Comparison of ENCODE assay signal across 8 mouse cellular contexts in the genomic region with DNA sequence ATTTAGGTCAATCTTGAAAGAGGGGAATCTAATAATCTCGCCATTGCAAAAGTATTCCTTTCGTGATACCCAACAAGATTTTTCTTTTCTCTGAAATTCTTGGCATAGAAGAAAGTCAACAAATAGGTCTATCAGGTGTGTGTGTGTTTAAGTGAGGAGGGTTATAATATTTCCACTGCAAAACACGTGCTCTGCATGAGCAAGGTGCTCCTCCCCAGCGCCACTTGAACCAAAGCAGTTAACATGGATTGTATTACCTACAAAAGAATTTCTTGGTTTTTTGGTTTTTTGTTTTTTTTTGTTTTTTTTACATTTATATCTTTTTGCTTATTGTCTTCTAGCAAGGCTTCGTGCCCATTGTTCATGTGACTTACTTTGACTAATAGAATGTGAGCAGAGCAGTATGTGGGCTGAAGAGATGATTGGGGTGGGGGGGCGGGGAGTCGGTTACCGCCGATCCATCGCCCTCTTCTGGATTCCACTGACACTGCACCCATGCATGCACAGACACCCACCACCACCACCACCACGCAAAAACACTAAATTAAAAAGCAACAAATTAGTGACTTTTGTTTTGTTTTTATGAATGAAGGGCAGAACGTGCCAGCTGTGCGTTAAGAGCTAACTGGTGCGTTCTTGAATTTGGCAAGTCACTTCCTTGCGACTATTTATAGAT. TPM values are rescaled to one million over a fixed set of nuclear protein-coding genes. Genes with fewer than 3 reads are reported as not detected.
DNase-seq lines count a peak whose midpoint lies in the region; ATAC-seq and TF ChIP-seq lines count a peak whose summit lies in the region.

No protein-coding gene starts in this region.

- TF ChIP-seq POLR2A in myocyte (IDR thresholded peaks at IDR 0.05; ENCODE audit: insufficient read length, low read depth), result no peak

- peaks cover 39% of the 10 kb centered on the region for H3K79me2 ChIP-seq in myocyte (ENCODE audit: control insufficient read depth, insufficient read depth)

- DNase-seq in urinary bladder, postnatal 36 days (ENCODE audit: low spot score in 2 of 2), result peak; percentile 32 to 35
- DNase-seq in urinary bladder, adult 2 months (ENCODE audit: low spot score), result no peak
- peak; percentile 76 to 77 for DNase-seq in cerebellum, postnatal 36 days
- peak; percentile 45 to 72 for DNase-seq in heart, adult 18-20 months
- DNase-seq in kidney, adult 18-20 months, result peak; percentile 70
- DNase-seq in liver, embryonic 11.5 days (ENCODE audit: low spot score), result peak; percentile 53
- peak; percentile 34 for DNase-seq in testis, postnatal 14 days (ENCODE audit: low spot score)

- H3K4me1 ChIP-seq in liver, embryonic 11.5 days (replicated peaks; ENCODE audit: control insufficient read depth, insufficient read depth, low read length), result peaks cover 7% of the 10 kb centered on the region

- H3ac ChIP-seq in myocyte (ENCODE audit: control insufficient read depth, insufficient read length), result peak overlapping the region; percentile 96

- peak overlapping the region; percentile 93 for H3K9ac ChIP-seq in liver, embryonic 11.5 days (ENCODE audit: low read depth, low read length)

- 23% methylated on average over 15 of the region's 15 CpGs for WGBS in liver, embryonic 11.5 days

- no peak; the same call in 1 of the 2 replicates for ATAC-seq in liver, embryonic 11.5 days (replicated peaks; ENCODE audit: low FRiP score)

- no peaks in the 10 kb centered on the region for H3K9me3 ChIP-seq in liver, embryonic 11.5 days (ENCODE audit: control insufficient read depth, low read length)

- H3K27ac ChIP-seq in liver, embryonic 11.5 days (ENCODE audit: low read depth, low read length), result peak overlapping the region; percentile 94

- peak overlapping the region; percentile 88 for H3K4me2 ChIP-seq in liver, embryonic 11.5 days
- peak overlapping the region; percentile 97 for H3K4me2 ChIP-seq in myocyte (ENCODE audit: low read depth)

- no peaks in the 10 kb centered on the region for H3K27me3 ChIP-seq in liver, embryonic 11.5 days (replicated peaks; ENCODE audit: control insufficient read depth, insufficient read depth, low read length)
- no peaks in the 10 kb centered on the region for H3K27me3 ChIP-seq in myocyte (ENCODE audit: control insufficient read depth, insufficient read depth, insufficient read length)

- H3K36me3 ChIP-seq in liver, embryonic 11.5 days (ENCODE audit: control insufficient read depth, insufficient read depth, low read length), result no peaks in the 10 kb centered on the region
- no peaks in the 10 kb centered on the region for H3K36me3 ChIP-seq in myocyte (ENCODE audit: control insufficient read depth, insufficient read depth)

- peak overlapping the region; percentile 79 for H3K4me3 ChIP-seq in liver, embryonic 11.5 days (ENCODE audit: low read depth, low read length)
- H3K4me3 ChIP-seq in myocyte, result peak overlapping the region; percentile 89

TF ChIP-seq in myocyte, 11 proteins besides CTCF, POLR2A, EP300 and RAD21:
- TF ChIP-seq USF1 (IDR thresholded peaks at IDR 0.05; ENCODE audit: low read depth) (peak; percentile 43), E2F4 (IDR thresholded peaks at IDR 0.05; ENCODE audit: insufficient read depth) (no peak), MYOG (IDR thresholded peaks at IDR 0.05; ENCODE audit: control insufficient read depth in 1 of 3, insufficient read depth in 1 of 3, insufficient read length in 2 of 3, low read depth in 2 of 3) (no peak), POLR2AphosphoS2 (IDR thresholded peaks at IDR 0.05; ENCODE audit: insufficient read length, low read depth) (no peak)

RNA-seq across cellular contexts. Expression of gene Zbed3, which starts 0.7 kb away (rescaled TPM):
- polyA plus RNA-seq in urinary bladder, adult 2 months (2012; rRNA removed), result 27.0 and 30.4 TPM in 2 replicates
- total RNA-seq in heart, adult 18-20 months (2021), result 10 to 100 TPM; 13.0 to 13.5 TPM
- 30.9 and 32.1 TPM in 2 replicates for polyA plus RNA-seq in liver, embryonic 11.5 days (2014; fragmentation: Nextera tagmentation; extraction: Ambion mirVana)
- 24.6 TPM for polyA plus RNA-seq in myocyte (2012; fragmentation: generic; extraction: Trizol)

RNA-seq across cellular contexts. Expression of gene Aggf1, which starts 51.1 kb away (rescaled TPM):
- 26.2 and 27.0 TPM in 2 replicates for polyA plus RNA-seq in urinary bladder, adult 2 months (2012; rRNA removed)
- 10 to 100 TPM; 23.2 to 24.2 TPM for total RNA-seq in heart, adult 18-20 months (2021)
- 42.1 and 43.4 TPM in 2 replicates for polyA plus RNA-seq in liver, embryonic 11.5 days (2014; fragmentation: Nextera tagmentation; extraction: Ambion mirVana)
- polyA plus RNA-seq in myocyte (2012; fragmentation: generic; extraction: Trizol), result 12.3 TPM
